Comparison of ENCODE assay signal across 8 mouse cellular contexts in the genomic region with DNA sequence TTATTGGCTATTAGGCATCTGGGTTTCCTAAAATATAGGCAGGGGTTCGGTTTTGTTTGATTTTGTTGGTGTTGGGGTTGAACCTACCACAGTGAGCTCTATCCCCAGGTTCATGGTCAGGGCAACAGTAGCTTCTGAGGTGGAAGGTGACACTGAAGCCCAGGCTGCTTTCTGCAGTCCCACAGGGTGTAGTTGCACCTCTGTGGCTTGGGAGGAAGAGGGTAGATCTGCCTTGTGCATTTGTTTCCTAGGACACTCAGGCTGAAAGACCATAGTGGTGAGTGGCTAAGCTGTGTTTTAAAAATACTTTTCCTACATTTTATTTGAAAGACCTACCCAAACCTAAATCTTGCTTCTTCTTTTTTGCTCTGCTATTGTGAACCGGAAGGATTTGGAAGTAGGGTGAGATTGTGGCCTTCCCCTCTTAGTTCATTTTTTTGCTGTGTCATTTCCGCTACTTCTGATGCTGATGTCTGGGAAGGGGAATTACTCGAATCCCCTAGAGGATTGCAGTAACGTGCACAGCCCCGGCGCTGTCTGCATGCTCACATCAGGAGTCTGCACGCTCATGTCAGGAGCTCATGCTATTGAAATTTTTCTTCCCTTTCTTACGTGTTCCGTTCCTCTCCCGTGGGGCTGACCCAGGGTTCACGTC.
A peak's percentile ranks its signal among the peaks of the same experiment; 100 is the strongest.
DNase-seq lines count a peak whose midpoint lies in the region; ATAC-seq lines count a peak whose summit lies in the region.

No protein-coding gene starts in this region.

- H3K27ac ChIP-seq in forebrain, embryonic 16.5 days (ENCODE audit: low read length), result peak overlapping the region; percentile 51; the same call in 1 of the 2 replicates
- H3K27ac ChIP-seq in hindbrain, embryonic 13.5 days, result peak overlapping the region; percentile 89
- no peak overlapping the region for H3K27ac ChIP-seq in stomach, embryonic 16.5 days (ENCODE audit: low read length)

- peaks cover 32% of the 10 kb centered on the region for H3K4me1 ChIP-seq in forebrain, embryonic 16.5 days (replicated peaks; ENCODE audit: control insufficient read depth, insufficient read depth, low read length)
- H3K4me1 ChIP-seq in hindbrain, embryonic 13.5 days (replicated peaks), result peaks cover 26% of the 10 kb centered on the region
- H3K4me1 ChIP-seq in stomach, embryonic 16.5 days (ENCODE audit: control insufficient read depth, insufficient read depth, low read length), result no peaks in the 10 kb centered on the region

- no peaks in the 10 kb centered on the region for H3K36me3 ChIP-seq in forebrain, embryonic 16.5 days (ENCODE audit: control insufficient read depth, insufficient read depth)
- H3K36me3 ChIP-seq in hindbrain, embryonic 13.5 days, result no peaks in the 10 kb centered on the region
- no peaks in the 10 kb centered on the region for H3K36me3 ChIP-seq in stomach, embryonic 16.5 days (ENCODE audit: control insufficient read depth, insufficient read depth, low read length)

- 24% methylated on average over 12 of the region's 12 CpGs for WGBS in forebrain, embryonic 16.5 days
- 19% methylated on average over 12 of the region's 12 CpGs for WGBS in hindbrain, embryonic 13.5 days
- WGBS in stomach, embryonic 16.5 days, result 31% methylated on average over 12 of the region's 12 CpGs

- H3K9ac ChIP-seq in forebrain, embryonic 16.5 days (replicated peaks; ENCODE audit: low read depth, low read length), result no peak overlapping the region
- peak overlapping the region; percentile 59 for H3K9ac ChIP-seq in hindbrain, embryonic 13.5 days
- no peak overlapping the region for H3K9ac ChIP-seq in stomach, embryonic 16.5 days (ENCODE audit: low read length)

- no peaks in the 10 kb centered on the region for H3K9me3 ChIP-seq in forebrain, embryonic 16.5 days (ENCODE audit: control insufficient read depth, low read length)
- H3K9me3 ChIP-seq in hindbrain, embryonic 13.5 days, result no peaks in the 10 kb centered on the region
- no peaks in the 10 kb centered on the region for H3K9me3 ChIP-seq in stomach, embryonic 16.5 days (replicated peaks; ENCODE audit: control insufficient read depth, low read length)

- peak; percentile 2 to 30 for DNase-seq in spleen, postnatal 36 days (ENCODE audit: low spot score in 2 of 2)
- no peak for DNase-seq in spleen, postnatal 10 days (ENCODE audit: low spot score in 2 of 2)
- peak; percentile 22 for DNase-seq in lung, postnatal 10 days
- no peak for DNase-seq in cerebellum, adult 18-20 months
- DNase-seq in ovary, adult 18-20 months (ENCODE audit: low spot score), result no peak

- no peak overlapping the region for H3K4me3 ChIP-seq in forebrain, embryonic 16.5 days (replicated peaks; ENCODE audit: low read length)
- peak overlapping the region; percentile 12 for H3K4me3 ChIP-seq in hindbrain, embryonic 13.5 days
- no peak overlapping the region for H3K4me3 ChIP-seq in stomach, embryonic 16.5 days (replicated peaks; ENCODE audit: low read length)

- peak; percentile 70; the same call in 1 of the 2 replicates for ATAC-seq in forebrain, embryonic 16.5 days
- peak; percentile 90 for ATAC-seq in hindbrain, embryonic 13.5 days (ENCODE audit: low FRiP score)
- no peak for ATAC-seq in stomach, embryonic 16.5 days (ENCODE audit: insufficient read depth, low FRiP score)

- H3K27me3 ChIP-seq in forebrain, embryonic 16.5 days (replicated peaks; ENCODE audit: control insufficient read depth, insufficient read depth, low read length), result no peaks in the 10 kb centered on the region
- H3K27me3 ChIP-seq in hindbrain, embryonic 13.5 days, result no peaks in the 10 kb centered on the region
- no peaks in the 10 kb centered on the region for H3K27me3 ChIP-seq in stomach, embryonic 16.5 days (ENCODE audit: control insufficient read depth, insufficient read depth, low read length)

- H3K4me2 ChIP-seq in forebrain, embryonic 16.5 days (ENCODE audit: low read length), result peak overlapping the region; percentile 25
- peak overlapping the region; percentile 47 for H3K4me2 ChIP-seq in hindbrain, embryonic 13.5 days
- peak overlapping the region; percentile 38 for H3K4me2 ChIP-seq in stomach, embryonic 16.5 days (ENCODE audit: low read depth, low read length)

Comparison
In these comparisons a context has a peak if more than half of its experiments do, and no peak if none do; other contexts are left out.
1. DNase-seq: peak in spleen, postnatal 36 days (2 of 2) and lung, postnatal 10 days (single experiment); none in spleen, postnatal 10 days (0 of 2), cerebellum, adult 18-20 months (0 of 2) and ovary, adult 18-20 months (single experiment).
2. Peak in every context shown above with its lines, with median percentiles within 50 percentile points of each other: H3K4me2 ChIP-seq.